8 mouse cellular contexts compared by ENCODE assay signal in genomic region chr3:126597161-126597595, GRCm38 (mm10). TPM values are rescaled to one million over a fixed set of nuclear protein-coding genes. Genes with fewer than 3 reads are reported as not detected.
DNase-seq lines count a peak whose midpoint lies in the region; ATAC-seq and TF ChIP-seq lines count a peak whose summit lies in the region.

No protein-coding gene starts in this region.

- peak overlapping the region; percentile 61 for H3K4me2 ChIP-seq in forebrain, embryonic 11.5 days (ENCODE audit: low read depth, low read length, severe bottlenecking)
- H3K4me2 ChIP-seq in heart, embryonic 15.5 days, result peak overlapping the region; percentile 89

- TF ChIP-seq CTCF in kidney, adult 2 months (conservative IDR thresholded peaks at IDR 0.05; ENCODE audit: insufficient read depth, insufficient read length, low read depth, low read length), result no peak
- TF ChIP-seq CTCF in lung, adult 2 months (IDR thresholded peaks at IDR 0.05; ENCODE audit: insufficient read depth, low read length), result no peak
- no peak for TF ChIP-seq CTCF in olfactory bulb, adult 2 months (IDR thresholded peaks at IDR 0.05; ENCODE audit: insufficient read depth, low read depth, low read length)

- H3K27ac ChIP-seq in kidney, adult 2 months (ENCODE audit: insufficient read depth, low read depth, low read length), result peak overlapping the region; percentile 96
- peak overlapping the region; percentile 89 for H3K27ac ChIP-seq in forebrain, embryonic 11.5 days (ENCODE audit: low read depth, low read length)
- H3K27ac ChIP-seq in heart, embryonic 15.5 days, result peak overlapping the region; percentile 99
- H3K27ac ChIP-seq in olfactory bulb, adult 2 months (ENCODE audit: insufficient read depth, low read depth, low read length), result peak overlapping the region; percentile 84

- under 1% methylated on average over 51 of the region's 51 CpGs for WGBS in kidney, adult 2 months
- WGBS in forebrain, embryonic 11.5 days, result under 1% methylated on average over 45 of the region's 51 CpGs
- WGBS in heart, embryonic 15.5 days, result under 1% methylated on average over 42 of the region's 51 CpGs
- 0% methylated on average over 49 of the region's 51 CpGs for WGBS in lung, adult 2 months
- under 1% methylated on average over 51 of the region's 51 CpGs for WGBS in olfactory bulb, adult 2 months

- peak; percentile 9 for TF ChIP-seq POLR2A in kidney, adult 2 months (IDR thresholded peaks at IDR 0.05; ENCODE audit: low read depth, low read length)
- TF ChIP-seq POLR2A in lung, adult 2 months (IDR thresholded peaks at IDR 0.05; ENCODE audit: borderline replicate concordance, extremely low read depth, low read depth, low read length), result no peak; the same call in none of the 2 replicates
- 0 out of 2 replicates have a peak, but pooled peaks have one; percentile 12 for TF ChIP-seq POLR2A in olfactory bulb, adult 2 months (IDR thresholded peaks at IDR 0.05; ENCODE audit: insufficient read depth, low read depth, low read length)

- peak; percentile 87 for DNase-seq in kidney, adult 2 months
- no peak for DNase-seq in kidney, adult 18-20 months
- DNase-seq in forebrain, embryonic 11.5 days (ENCODE audit: low spot score), result no peak
- peak; percentile 82 to 90 for DNase-seq in kidney, postnatal 4 days
- peak; percentile 85 for DNase-seq in lung, adult 2 months
- DNase-seq in testis, postnatal 14 days (ENCODE audit: low spot score), result peak; percentile 76

- ATAC-seq in forebrain, embryonic 11.5 days (replicated peaks; ENCODE audit: low FRiP score), result peak; percentile 76
- ATAC-seq in heart, embryonic 15.5 days (replicated peaks; ENCODE audit: insufficient number of reproducible peaks, insufficient read depth, low FRiP score, low read depth), result peak; percentile 75

- no peaks in the 10 kb centered on the region for H3K27me3 ChIP-seq in kidney, adult 2 months (replicated peaks; ENCODE audit: control insufficient read depth, insufficient read depth, low read length)
- no peaks in the 10 kb centered on the region for H3K27me3 ChIP-seq in forebrain, embryonic 11.5 days (ENCODE audit: control insufficient read depth, insufficient read depth, low read length)
- H3K27me3 ChIP-seq in heart, embryonic 15.5 days, result no peaks in the 10 kb centered on the region

- peak overlapping the region; percentile 90 for H3K4me3 ChIP-seq in kidney, adult 2 months (ENCODE audit: insufficient read depth, low read depth, low read length)
- peak overlapping the region; percentile 71 for H3K4me3 ChIP-seq in forebrain, embryonic 11.5 days (ENCODE audit: low read depth, low read length)
- H3K4me3 ChIP-seq in heart, embryonic 15.5 days, result peak overlapping the region; percentile 89
- H3K4me3 ChIP-seq in lung, adult 2 months (replicated peaks; ENCODE audit: extremely low read depth, low read depth, low read length), result peak overlapping the region; percentile 92
- peak overlapping the region; percentile 85 for H3K4me3 ChIP-seq in olfactory bulb, adult 2 months (ENCODE audit: insufficient read depth, low read depth, low read length)

- no peaks in the 10 kb centered on the region for H3K36me3 ChIP-seq in kidney, adult 2 months (ENCODE audit: control insufficient read depth, insufficient read depth, low read length)
- H3K36me3 ChIP-seq in forebrain, embryonic 11.5 days (ENCODE audit: control insufficient read depth, insufficient read depth, low read length), result no peaks in the 10 kb centered on the region
- H3K36me3 ChIP-seq in heart, embryonic 15.5 days, result peaks cover 12% of the 10 kb centered on the region

- H3K4me1 ChIP-seq in kidney, adult 2 months (ENCODE audit: control insufficient read depth, insufficient read depth, low read length), result no peaks in the 10 kb centered on the region
- no peaks in the 10 kb centered on the region; the same call in 1 of the 2 replicates for H3K4me1 ChIP-seq in forebrain, embryonic 11.5 days (replicated peaks; ENCODE audit: control insufficient read depth, insufficient read depth, low read length)
- peaks cover 11% of the 10 kb centered on the region; the same call in 1 of the 2 replicates for H3K4me1 ChIP-seq in heart, embryonic 15.5 days (replicated peaks)
- no peaks in the 10 kb centered on the region for H3K4me1 ChIP-seq in lung, adult 2 months (ENCODE audit: control insufficient read depth, insufficient read depth, low read length)
- peaks cover 1% of the 10 kb centered on the region; the same call in 1 of the 2 replicates for H3K4me1 ChIP-seq in olfactory bulb, adult 2 months (ENCODE audit: control insufficient read depth, insufficient read depth, low read length)

- no peaks in the 10 kb centered on the region; the same call in 1 of the 2 replicates for H3K9me3 ChIP-seq in forebrain, embryonic 11.5 days (ENCODE audit: control insufficient read depth, low read length)
- H3K9me3 ChIP-seq in heart, embryonic 15.5 days (replicated peaks), result no peaks in the 10 kb centered on the region

- peak overlapping the region; percentile 78 for H3K9ac ChIP-seq in forebrain, embryonic 11.5 days (ENCODE audit: low read length)
- peak overlapping the region; percentile 96 for H3K9ac ChIP-seq in heart, embryonic 15.5 days

RNA-seq across cellular contexts. Expression of gene Camk2d, which starts 1.1 kb away (rescaled TPM):
- 31.2 and 37.9 TPM in 2 replicates for polyA plus RNA-seq in kidney, adult 2 months (2012; rRNA removed)
- polyA plus RNA-seq in forebrain, embryonic 11.5 days (2014; fragmentation: Nextera tagmentation; extraction: Ambion mirVana), result 15.4 and 16.5 TPM in 2 replicates
- polyA plus RNA-seq in heart, embryonic 15.5 days (2015; fragmentation: Nextera tagmentation; extraction: Ambion mirVana), result 99.3 and 108 TPM in 2 replicates
- 56.8 and 61.4 TPM in 2 replicates for polyA plus RNA-seq in lung, adult 2 months (2012; rRNA removed)
- 316 TPM in 1 of 2 replicates, not detected in the other for polyA plus RNA-seq in olfactory bulb, adult 2 months (2012; ENCODE audit: insufficient read depth, insufficient read length, low replicate concordance, missing spikeins)

Comparison
In these comparisons a context has a peak if more than half of its experiments do, and no peak if none do; other contexts are left out.
1. DNase-seq: peak in kidney, adult 2 months (single experiment), kidney, postnatal 4 days (2 of 2), lung, adult 2 months (single experiment) and testis, postnatal 14 days (single experiment); none in kidney, adult 18-20 months (single experiment) and forebrain, embryonic 11.5 days (single experiment).
2. Peak in every context shown above with its lines, with median percentiles within 50 percentile points of each other: H3K27ac ChIP-seq and H3K4me3 ChIP-seq.